Mouse (Mus musculus) intestine, postnatal 0 days (tissue): Measurements from ENCODE around the gene Arhgef5. TPM values are rescaled to one million over a fixed set of nuclear protein-coding genes. Genes with fewer than 3 reads are reported as not detected.

Experiments used
- ATAC-seq: fragments of 200-750 bp; cut with Nextera tagmentation; 2 replicates; pipeline ENCODE4 v1.8.0; 2017; ENCODE audit warnings: mild to moderate bottlenecking, moderate TSS enrichment, moderate library complexity
- H3K27ac ChIP-seq: fragments of 300-500 bp; sonication (generic); 2 replicates; pipeline ENCODE4 v1.5.1; 2014; ENCODE audit warnings: mild to moderate bottlenecking, low read depth, low read length, moderate library complexity
- H3K27me3 ChIP-seq: fragments of 300-500 bp; sonication (generic); replicated peaks from 2 replicates; pipeline ENCODE4 v1.6.1; 2014; ENCODE audit warnings: low read length, mixed read lengths; ENCODE audit not compliant: control insufficient read depth, insufficient read depth
- H3K36me3 ChIP-seq: fragments of 300-500 bp; sonication (generic); 2 replicates; pipeline ENCODE4 v1.6.1; 2014; ENCODE audit warnings: mild to moderate bottlenecking, moderate library complexity; ENCODE audit not compliant: control insufficient read depth, insufficient read depth
- H3K4me1 ChIP-seq: fragments of 300-500 bp; sonication (generic); replicated peaks from 2 replicates; pipeline ENCODE4 v1.6.1; 2014; ENCODE audit warnings: antibody characterized with exemption, low read length, mixed read lengths; ENCODE audit not compliant: control insufficient read depth, insufficient read depth
- H3K4me2 ChIP-seq: fragments of 300-500 bp; sonication (generic); replicated peaks from 2 replicates; pipeline ENCODE4 v1.6.1; 2014; ENCODE audit warnings: low read depth, mild to moderate bottlenecking, moderate library complexity
- H3K4me3 ChIP-seq: fragments of 300-500 bp; sonication (generic); 2 replicates; pipeline ENCODE4 v1.5.1; 2014; ENCODE audit warnings: low read depth, low read length
- H3K9ac ChIP-seq: fragments of 300-500 bp; sonication (generic); 2 replicates; pipeline ENCODE4 v1.6.1; 2014; ENCODE audit warnings: mild to moderate bottlenecking, low read depth, low read length
- H3K9me3 ChIP-seq: fragments of 300-500 bp; sonication (generic); 2 replicates; pipeline ENCODE4 v1.6.1; 2016; ENCODE audit warnings: mixed run types; ENCODE audit not compliant: control insufficient read depth
- CTCF ChIP-seq: sonication (generic); IDR thresholded peaks from 2 replicates; pipeline ENCODE4 v1.5.1; 2016; ENCODE audit warnings: low read depth, mild to moderate bottlenecking, control low read depth, antibody characterized with exemption, moderate library complexity
- WGBS: fragments of 180-500 bp; shearing (Covaris S2); extraction: QIAGEN DNeasy Blood & Tissue Kit; methylation state at CpG from one replicate; pipeline ENCODE4 v1.1.7; 2014; 5-methylcytosine and 5-hydroxymethylcytosine counted together
- polyA plus RNA-seq: library from polyadenylated mRNA; unstranded; fragments of >200 nt; fragmentation: Nextera tagmentation; extraction: Ambion mirVana; gene quantifications from 2 replicates; pipeline ENCODE4 v1.2.1, GENCODE M21; 2015

Arhgef5 gene
- polyA plus RNA-seq, 1 experiment from 2014 or later, result 20.4 TPM

DNA sequence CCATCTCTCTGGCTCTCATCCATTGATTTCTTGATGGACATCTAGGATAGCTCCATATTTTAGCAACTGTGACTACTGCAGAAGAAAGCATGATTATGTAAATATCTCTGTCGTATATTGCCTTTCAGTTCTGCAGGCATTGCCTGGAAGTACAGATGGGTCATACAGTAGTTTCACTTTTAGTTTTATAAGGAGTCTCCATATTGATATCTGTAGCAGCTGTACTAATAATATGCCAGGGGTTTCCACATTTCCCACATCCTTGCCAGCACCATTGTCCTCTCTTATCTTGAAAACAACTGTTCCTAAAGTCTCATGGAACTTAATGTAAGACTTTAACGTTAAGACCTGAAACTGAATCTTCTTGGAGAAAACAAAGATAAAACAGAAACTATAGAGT lies 4.6 kb upstream of the Arhgef5 start:
- TF ChIP-seq CTCF, result no peak
- WGBS, result 25% methylated on average over 2 of the region's 2 CpGs
- Histone ChIP-seq H3K4me1 (no peaks in the 10 kb centered on the region), H3K9me3 (no peaks in the 10 kb centered on the region), H3K27ac (no peak overlapping the region), H3K36me3 (no peaks in the 10 kb centered on the region), H3K4me3 (no peak overlapping the region), H3K4me2 (no peak overlapping the region; the same call in 1 of the 2 replicates), H3K9ac (no peak overlapping the region), H3K27me3 (no peaks in the 10 kb centered on the region)
- no peak for ATAC-seq

DNA sequence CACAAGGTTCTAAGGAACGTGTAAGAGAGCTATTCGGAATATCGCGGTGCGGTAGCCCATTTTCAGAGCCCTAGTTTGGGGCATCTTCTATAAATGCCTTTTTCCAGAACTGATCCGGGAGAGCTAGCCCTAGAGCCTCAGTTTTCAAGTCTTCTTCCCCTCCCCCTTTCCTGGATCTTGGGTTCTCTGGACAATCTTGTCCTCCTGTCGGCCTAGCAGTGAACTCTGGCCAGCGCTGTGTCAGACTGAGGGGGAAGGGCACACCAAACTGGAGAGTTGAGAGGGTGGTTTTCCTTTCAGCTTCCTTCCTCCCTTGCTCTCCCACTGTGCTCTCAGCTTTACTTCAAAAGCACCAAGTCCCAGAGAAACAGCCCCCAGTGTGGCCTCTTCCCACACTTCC lies 974 bp downstream of the Arhgef5 start:
- Histone ChIP-seq H3K9ac (peak overlapping the region; percentile 96), H3K4me1 (peaks cover 16% of the 10 kb centered on the region), H3K4me3 (peak overlapping the region; percentile 87), H3K27me3 (no peaks in the 10 kb centered on the region), H3K36me3 (no peaks in the 10 kb centered on the region), H3K27ac (peak overlapping the region; percentile 87), H3K9me3 (no peaks in the 10 kb centered on the region), H3K4me2 (peak overlapping the region; percentile 82)
- peak; percentile 67 for ATAC-seq
- 2% methylated on average over 8 of the region's 8 CpGs for WGBS
- TF ChIP-seq CTCF, result peak; percentile 49

DNA sequence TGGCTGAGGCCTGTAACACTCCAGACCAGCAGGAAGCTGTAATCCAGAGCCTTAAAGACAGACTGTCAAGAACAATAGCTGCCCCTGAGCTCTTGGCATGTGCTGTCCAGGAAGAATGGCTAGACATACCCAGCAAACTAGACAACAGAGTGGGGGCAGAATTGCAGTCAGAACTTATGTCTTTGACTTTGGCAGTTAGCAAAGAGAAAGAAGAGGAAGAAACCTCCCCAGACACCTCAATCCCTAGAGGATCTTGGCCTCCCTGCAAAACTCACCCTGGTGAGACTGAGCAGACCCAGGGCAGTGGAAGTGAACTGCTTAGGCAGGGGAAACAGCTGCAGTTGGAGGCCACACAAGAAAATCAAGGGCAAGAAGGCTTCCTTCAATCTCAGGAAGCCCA lies 7.2 kb downstream of the Arhgef5 start:
- peaks cover 46% of the 10 kb centered on the region for H3K36me3 ChIP-seq
- no peak for ATAC-seq
- H3K27ac ChIP-seq, result no peak overlapping the region
- H3K9ac ChIP-seq, result no peak overlapping the region
- H3K4me3 ChIP-seq, result no peak overlapping the region
- peaks cover 10% of the 10 kb centered on the region; the same call in 1 of the 2 replicates for H3K4me1 ChIP-seq
- H3K9me3 ChIP-seq, result no peaks in the 10 kb centered on the region
- no peaks in the 10 kb centered on the region for H3K27me3 ChIP-seq
- H3K4me2 ChIP-seq, result no peak overlapping the region
- no peak for TF ChIP-seq CTCF

DNA sequence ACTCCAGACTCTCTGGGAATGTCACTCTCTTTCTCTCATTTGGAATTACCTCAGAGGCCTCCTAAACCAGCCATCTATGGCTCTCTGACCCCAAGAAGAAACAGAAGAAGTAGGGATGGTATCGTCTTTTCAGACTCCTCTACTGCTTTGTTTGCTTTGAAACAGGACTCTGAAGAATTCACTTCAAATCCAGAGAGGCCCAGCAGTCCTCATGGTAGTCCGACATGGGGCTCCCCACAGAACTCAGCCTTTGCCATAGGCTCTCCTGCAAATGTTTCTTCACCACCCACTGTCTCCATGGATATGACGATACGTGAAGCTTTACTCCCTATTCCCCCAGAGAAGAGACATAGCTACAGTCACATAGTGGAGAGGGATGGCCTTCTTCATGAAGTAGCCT lies 8.7 kb downstream of the Arhgef5 start:
- Histone ChIP-seq H3K4me2 (no peak overlapping the region), H3K9ac (no peak overlapping the region), H3K9me3 (no peaks in the 10 kb centered on the region), H3K27ac (no peak overlapping the region), H3K4me1 (0 out of 2 replicates have a peak, but pooled peaks cover 7% of the 10 kb centered on the region), H3K4me3 (no peak overlapping the region), H3K27me3 (no peaks in the 10 kb centered on the region), H3K36me3 (peaks cover 53% of the 10 kb centered on the region)
- 79% methylated on average over 4 of the region's 4 CpGs for WGBS
- no peak for ATAC-seq
- no peak for TF ChIP-seq CTCF

DNA sequence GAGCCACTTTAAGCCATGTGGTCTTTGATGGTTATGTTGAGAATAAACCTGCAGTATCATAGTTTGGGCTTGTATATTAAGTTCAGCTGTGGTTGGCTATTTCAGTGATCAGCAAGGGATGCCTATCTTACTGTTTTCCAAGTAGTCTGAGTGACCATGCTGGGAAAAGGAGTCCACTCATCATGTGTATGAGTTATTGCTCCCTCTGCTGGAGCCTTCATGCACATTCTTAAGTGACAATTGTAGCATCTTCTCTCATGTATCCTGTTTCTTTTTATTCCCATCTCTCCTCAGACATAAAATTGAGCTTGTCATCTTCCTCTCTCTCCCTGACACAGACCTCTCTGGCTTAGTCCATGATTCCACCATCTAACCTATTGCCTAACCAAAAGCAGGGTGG lies 12.9 kb downstream of the Arhgef5 start:
- Histone ChIP-seq H3K36me3 (peaks cover 88% of the 10 kb centered on the region), H3K4me3 (no peak overlapping the region), H3K9me3 (no peaks in the 10 kb centered on the region), H3K4me2 (no peak overlapping the region), H3K9ac (no peak overlapping the region), H3K27ac (no peak overlapping the region), H3K4me1 (no peaks in the 10 kb centered on the region), H3K27me3 (no peaks in the 10 kb centered on the region)
- TF ChIP-seq CTCF, result peak; percentile 77
- ATAC-seq, result 0 out of 2 replicates have a peak, but pooled peaks have one; percentile 13

DNA sequence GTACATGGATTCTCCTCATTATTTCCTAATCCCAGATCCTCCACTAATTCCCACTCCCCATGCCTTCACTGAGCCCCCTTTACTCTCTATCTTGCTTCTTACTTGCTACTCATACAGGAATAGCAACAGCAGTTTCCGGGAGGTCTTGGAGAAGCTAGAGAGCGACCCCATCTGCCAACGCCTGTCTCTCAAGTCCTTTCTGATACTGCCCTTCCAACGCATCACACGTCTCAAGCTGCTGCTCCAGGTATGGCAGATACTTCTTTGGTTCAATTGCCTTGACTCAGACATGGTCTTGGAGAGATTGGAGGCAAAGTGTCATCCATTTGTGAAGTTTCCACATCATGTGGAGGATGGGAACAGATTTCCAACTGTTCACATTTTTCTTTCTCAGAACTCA lies 15.1 kb downstream of the Arhgef5 start:
- Histone ChIP-seq H3K27ac (no peak overlapping the region), H3K4me3 (no peak overlapping the region), H3K36me3 (peaks cover 82% of the 10 kb centered on the region), H3K9ac (no peak overlapping the region), H3K4me1 (no peaks in the 10 kb centered on the region), H3K4me2 (no peak overlapping the region), H3K9me3 (no peaks in the 10 kb centered on the region), H3K27me3 (no peaks in the 10 kb centered on the region)
- TF ChIP-seq CTCF, result no peak
- no peak for ATAC-seq
- WGBS, result 92% methylated on average over 5 of the region's 5 CpGs

DNA sequence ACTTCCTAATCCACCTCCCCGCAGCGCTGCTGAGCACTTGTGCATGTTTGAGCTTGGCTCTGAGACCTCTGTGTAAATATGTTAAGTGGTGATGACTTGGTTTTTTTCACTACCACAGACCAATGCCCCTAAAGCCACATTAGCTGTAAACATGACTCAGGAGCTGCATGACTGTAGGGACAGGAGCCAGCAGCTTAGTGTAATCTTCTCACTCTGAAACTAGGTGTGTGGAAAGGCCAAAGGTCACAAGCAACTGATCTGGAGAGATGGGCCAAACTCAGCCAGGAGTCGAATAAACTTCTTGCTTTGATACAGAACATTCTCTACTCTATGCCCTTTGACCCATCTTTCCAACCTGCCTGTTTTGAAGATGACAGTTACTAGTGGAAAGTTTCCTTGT lies 26.7 kb downstream of the Arhgef5 start:
- peak; percentile 94 for ATAC-seq
- Histone ChIP-seq H3K36me3 (peaks cover 25% of the 10 kb centered on the region), H3K4me2 (no peak overlapping the region), H3K4me3 (no peak overlapping the region), H3K27ac (peak overlapping the region; percentile 88), H3K9ac (no peak overlapping the region), H3K27me3 (no peaks in the 10 kb centered on the region), H3K9me3 (no peaks in the 10 kb centered on the region), H3K4me1 (peaks cover 6% of the 10 kb centered on the region; the same call in 1 of the 2 replicates)
- TF ChIP-seq CTCF, result no peak
- 22% methylated on average over 3 of the region's 3 CpGs for WGBS
